Mouse (Mus musculus) embryonic facial prominence, embryonic 12.5 days (tissue): Measurements from ENCODE around the gene Hoxc4. TPM values are rescaled to one million over a fixed set of nuclear protein-coding genes. Genes with fewer than 3 reads are reported as not detected.

ENCODE experiments used
- ATAC-seq: fragments of 200-750 bp; cut with Nextera tagmentation; 2 replicates; pipeline ENCODE4 v1.8.0; 2017; ENCODE audit not compliant: insufficient number of reproducible peaks, insufficient read depth, low FRiP score, low TSS enrichment
- H3K27ac ChIP-seq: fragments of 300-500 bp; sonication (generic); 2 replicates; pipeline ENCODE4 v1.5.1; 2016; ENCODE audit warnings: mild to moderate bottlenecking
- H3K27me3 ChIP-seq: fragments of 300-500 bp; sonication (generic); 2 replicates; pipeline ENCODE4 v1.6.1; 2016; ENCODE audit warnings: mild to moderate bottlenecking, moderate library complexity
- H3K36me3 ChIP-seq: fragments of 300-500 bp; sonication (generic); 2 replicates; pipeline ENCODE4 v1.6.1; 2016; ENCODE audit warnings: mild to moderate bottlenecking
- H3K4me1 ChIP-seq: fragments of 300-500 bp; sonication (generic); 2 replicates; pipeline ENCODE4 v1.6.1; 2016
- H3K4me2 ChIP-seq: fragments of 300-500 bp; sonication (generic); replicated peaks from 2 replicates; pipeline ENCODE4 v1.6.1; 2016; ENCODE audit warnings: mild to moderate bottlenecking, moderate library complexity
- H3K4me3 ChIP-seq: fragments of 300-500 bp; sonication (generic); 2 replicates; pipeline ENCODE4 v1.5.1; 2016; ENCODE audit warnings: mild to moderate bottlenecking
- H3K9ac ChIP-seq: fragments of 300-500 bp; sonication (generic); 2 replicates; pipeline ENCODE4 v1.6.1; 2016; ENCODE audit warnings: mild to moderate bottlenecking, moderate library complexity
- H3K9me3 ChIP-seq: fragments of 300-500 bp; sonication (generic); 2 replicates; pipeline ENCODE4 v1.6.1; 2016; ENCODE audit warnings: mild to moderate bottlenecking, moderate library complexity
- WGBS: fragments of 180-500 bp; shearing (Covaris S2); methylation state at CpG from one replicate; pipeline ENCODE4 v1.1.7; 2016; 5-methylcytosine and 5-hydroxymethylcytosine counted together
- polyA plus RNA-seq: library from polyadenylated mRNA; unstranded; fragments of >200 nt; fragmentation: Nextera tagmentation; extraction: Ambion mirVana; gene quantifications from 2 replicates; pipeline ENCODE4 v1.2.1, GENCODE M21; 2016

Hoxc4 gene
- polyA plus RNA-seq, 1 experiment from 2014 or later: 1.2 TPM

GRCm38 (mm10) chr15:103034807-103035547 lies 16.2 kb downstream of the Hoxc4 start:
- H3K27ac ChIP-seq: no peak overlapping the region
- peaks cover 99% of the 10 kb centered on the region for H3K27me3 ChIP-seq
- H3K9ac ChIP-seq: no peak overlapping the region
- peak overlapping the region; percentile 25; the same call in 1 of the 2 replicates for H3K4me2 ChIP-seq
- WGBS: 1% methylated on average over 34 of the region's 34 CpGs
- no peak for ATAC-seq
- no peaks in the 10 kb centered on the region for H3K36me3 ChIP-seq
- no peaks in the 10 kb centered on the region for H3K4me1 ChIP-seq
- H3K4me3 ChIP-seq: peak overlapping the region; percentile 10; the same call in 1 of the 2 replicates
- no peaks in the 10 kb centered on the region for H3K9me3 ChIP-seq

- Histone ChIP-seq H3K4me2 (no peak overlapping the region), H3K27ac (no peak overlapping the region), H3K27me3 (peaks cover 99% of the 10 kb centered on the region), H3K9ac (no peak overlapping the region), H3K9me3 (no peaks in the 10 kb centered on the region), H3K36me3 (no peaks in the 10 kb centered on the region), H3K4me3 (no peak overlapping the region), H3K4me1 (no peaks in the 10 kb centered on the region)
- 0% methylated on average over 14 of the region's 14 CpGs for WGBS
- ATAC-seq: no peak
These were observed 16.8 kb downstream of the Hoxc4 start for GRCm38 (mm10) chr15:103035548-103035881.

- Histone ChIP-seq H3K9me3 (no peaks in the 10 kb centered on the region), H3K27me3 (peaks cover 100% of the 10 kb centered on the region), H3K36me3 (no peaks in the 10 kb centered on the region), H3K27ac (no peak overlapping the region), H3K9ac (no peak overlapping the region), H3K4me2 (no peak overlapping the region), H3K4me3 (no peak overlapping the region), H3K4me1 (no peaks in the 10 kb centered on the region)
- WGBS: 11% methylated on average over 1 of the region's 1 CpGs
- ATAC-seq: no peak
These were observed 18.8 kb downstream of the Hoxc4 start for GRCm38 (mm10) chr15:103037579-103037978.

GRCm38 (mm10) chr15:103038701-103039480 lies 20.2 kb downstream of the Hoxc4 start:
- Histone ChIP-seq H3K9ac (no peak overlapping the region), H3K4me3 (no peak overlapping the region), H3K27me3 (peaks cover 100% of the 10 kb centered on the region), H3K9me3 (no peaks in the 10 kb centered on the region), H3K36me3 (no peaks in the 10 kb centered on the region), H3K4me1 (no peaks in the 10 kb centered on the region), H3K4me2 (no peak overlapping the region), H3K27ac (no peak overlapping the region)
- ATAC-seq: no peak
- 8% methylated on average over 10 of the region's 10 CpGs for WGBS

- no peak for ATAC-seq
- Histone ChIP-seq H3K4me3 (no peak overlapping the region), H3K36me3 (no peaks in the 10 kb centered on the region), H3K4me2 (no peak overlapping the region), H3K4me1 (no peaks in the 10 kb centered on the region), H3K27ac (no peak overlapping the region), H3K9me3 (no peaks in the 10 kb centered on the region), H3K9ac (no peak overlapping the region), H3K27me3 (peaks cover 100% of the 10 kb centered on the region)
- 6% methylated on average over 3 of the region's 3 CpGs for WGBS
These were observed 20.9 kb downstream of the Hoxc4 start for GRCm38 (mm10) chr15:103039609-103040008.

DNA sequence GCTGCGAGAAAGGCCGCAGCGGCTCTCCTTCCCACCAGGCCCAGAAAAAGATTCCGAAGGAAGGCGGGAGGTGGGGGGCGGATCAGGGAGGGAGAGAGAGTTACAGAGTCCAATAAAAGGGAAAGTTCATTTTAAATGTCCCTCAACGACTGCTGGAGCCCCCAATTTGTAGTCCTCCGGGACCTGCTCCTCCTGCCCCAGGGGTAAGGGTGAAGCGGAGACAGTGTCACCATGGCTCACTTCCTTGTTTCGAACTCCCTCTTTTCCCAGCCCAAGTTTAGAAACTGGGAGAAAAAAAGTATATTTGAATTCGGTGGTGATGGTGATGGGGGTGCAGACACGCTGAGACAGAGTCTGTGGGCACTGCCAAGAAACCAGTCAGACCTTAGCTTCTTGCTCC lies 21.9 kb downstream of the Hoxc4 start:
- Histone ChIP-seq H3K27me3 (peaks cover 98% of the 10 kb centered on the region), H3K27ac (no peak overlapping the region), H3K36me3 (no peaks in the 10 kb centered on the region), H3K4me3 (no peak overlapping the region), H3K9me3 (no peaks in the 10 kb centered on the region; the same call in 1 of the 2 replicates), H3K4me1 (no peaks in the 10 kb centered on the region), H3K9ac (no peak overlapping the region), H3K4me2 (no peak overlapping the region)
- WGBS: 2% methylated on average over 12 of the region's 12 CpGs
- no peak for ATAC-seq

- ATAC-seq: no peak
- no peaks in the 10 kb centered on the region for H3K4me1 ChIP-seq
- H3K9me3 ChIP-seq: no peaks in the 10 kb centered on the region; the same call in 1 of the 2 replicates
- H3K27me3 ChIP-seq: peaks cover 94% of the 10 kb centered on the region
- H3K36me3 ChIP-seq: no peaks in the 10 kb centered on the region
- 10% methylated on average over 5 of the region's 5 CpGs for WGBS
- H3K27ac ChIP-seq: no peak overlapping the region
- H3K4me3 ChIP-seq: no peak overlapping the region
- no peak overlapping the region for H3K4me2 ChIP-seq
- no peak overlapping the region for H3K9ac ChIP-seq
These were observed 22.9 kb downstream of the Hoxc4 start for GRCm38 (mm10) chr15:103041613-103042012.

- ATAC-seq: no peak
- Histone ChIP-seq H3K27ac (no peak overlapping the region), H3K4me1 (no peaks in the 10 kb centered on the region), H3K9me3 (no peaks in the 10 kb centered on the region; the same call in 1 of the 2 replicates), H3K4me3 (no peak overlapping the region), H3K4me2 (no peak overlapping the region), H3K27me3 (peaks cover 91% of the 10 kb centered on the region), H3K9ac (no peak overlapping the region), H3K36me3 (no peaks in the 10 kb centered on the region)
- 0% methylated on average over 1 of the region's 1 CpGs for WGBS
These were observed 23.5 kb downstream of the Hoxc4 start for GRCm38 (mm10) chr15:103042209-103042608.

GRCm38 (mm10) chr15:103051670-103052069 lies 32.9 kb downstream of the Hoxc4 start:
- Histone ChIP-seq H3K4me3 (no peak overlapping the region), H3K27me3 (peaks cover 85% of the 10 kb centered on the region), H3K9me3 (no peaks in the 10 kb centered on the region), H3K4me2 (no peak overlapping the region), H3K36me3 (no peaks in the 10 kb centered on the region), H3K9ac (no peak overlapping the region), H3K27ac (no peak overlapping the region), H3K4me1 (no peaks in the 10 kb centered on the region)
- WGBS: 41% methylated on average over 2 of the region's 2 CpGs
- ATAC-seq: no peak

DNA sequence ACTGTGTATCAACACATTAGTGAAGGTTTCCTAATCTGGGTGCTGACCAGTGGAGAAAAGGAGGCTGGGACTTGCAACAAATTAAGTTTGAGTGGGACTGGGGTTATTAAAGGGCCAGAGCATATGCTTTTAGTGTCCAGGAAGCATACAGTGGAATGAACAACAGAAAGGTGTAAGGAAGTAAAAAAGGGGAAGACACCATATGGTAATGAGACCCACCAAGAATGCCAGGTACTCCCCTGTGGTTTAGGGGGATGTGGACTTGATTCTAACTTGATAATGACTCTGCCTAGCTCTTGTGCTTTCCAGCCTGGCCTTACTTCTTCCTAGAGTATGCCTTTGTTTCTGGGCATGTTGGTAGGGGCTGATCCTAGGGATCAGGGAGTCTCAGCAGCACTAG lies 34.5 kb downstream of the Hoxc4 start:
- Histone ChIP-seq H3K9me3 (no peaks in the 10 kb centered on the region), H3K9ac (no peak overlapping the region), H3K27me3 (peaks cover 85% of the 10 kb centered on the region), H3K4me2 (no peak overlapping the region), H3K27ac (no peak overlapping the region), H3K4me1 (no peaks in the 10 kb centered on the region), H3K4me3 (no peak overlapping the region), H3K36me3 (no peaks in the 10 kb centered on the region)
- no peak for ATAC-seq

DNA sequence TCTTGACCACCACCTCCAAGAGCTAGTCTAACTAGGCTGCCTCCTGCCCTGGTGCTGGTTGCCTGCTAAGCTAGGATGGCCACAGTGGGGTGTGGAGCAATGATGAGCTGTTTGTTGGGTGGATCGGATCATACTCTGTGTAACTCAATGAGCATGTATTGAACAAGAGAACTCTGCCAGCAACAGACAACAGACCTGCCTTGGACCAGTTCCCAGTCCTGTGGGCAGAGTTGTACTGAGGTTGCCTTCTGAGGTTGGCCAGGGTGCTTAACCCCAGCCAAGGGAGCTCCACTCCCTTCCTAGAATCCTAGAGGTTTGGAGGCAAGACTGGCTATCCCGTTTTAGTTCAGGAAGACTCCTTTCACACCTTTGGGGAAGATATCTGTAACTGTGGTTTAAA lies 37.7 kb downstream of the Hoxc4 start:
- no peak overlapping the region for H3K27ac ChIP-seq
- no peak overlapping the region for H3K4me3 ChIP-seq
- 44% methylated on average over 2 of the region's 2 CpGs for WGBS
- no peak overlapping the region for H3K4me2 ChIP-seq
- H3K4me1 ChIP-seq: no peaks in the 10 kb centered on the region
- ATAC-seq: no peak
- peaks cover 84% of the 10 kb centered on the region for H3K27me3 ChIP-seq
- no peaks in the 10 kb centered on the region for H3K36me3 ChIP-seq
- H3K9me3 ChIP-seq: no peaks in the 10 kb centered on the region
- H3K9ac ChIP-seq: no peak overlapping the region

- no peaks in the 10 kb centered on the region for H3K4me1 ChIP-seq
- no peak for ATAC-seq
- no peaks in the 10 kb centered on the region for H3K9me3 ChIP-seq
- 1% methylated on average over 12 of the region's 12 CpGs for WGBS
- no peak overlapping the region for H3K27ac ChIP-seq
- no peak overlapping the region for H3K4me2 ChIP-seq
- H3K27me3 ChIP-seq: peaks cover 92% of the 10 kb centered on the region
- no peak overlapping the region for H3K9ac ChIP-seq
- no peak overlapping the region for H3K4me3 ChIP-seq
- H3K36me3 ChIP-seq: no peaks in the 10 kb centered on the region
These were observed 40.0 kb downstream of the Hoxc4 start for GRCm38 (mm10) chr15:103058715-103059114.
